Mouse (Mus musculus) left cerebral cortex, postnatal 36 days (tissue): ENCODE measurements at regions not wholly inside any gene's neighbourhood (a gene's known extent, or its start where the extent isn't known, plus 50 kb on each side); places are given as distances from the start of the nearest gene placed in this dataset.

Experiments used
- DNase-seq, 2 experiments: peaks; one replicate each; pipeline ENCODE4 v3.0.0; 2021 to 2022; ENCODE audit warnings: low spot score in 2 of 2, mixed read lengths in 1 of 2
- intact Hi-C: fragments of 180-260 bp; cut with DNase I; formaldehyde crosslinking; loops from one replicate; pipeline ENCODE4 v1.15.1; 2025

- no peak for DNase-seq
- intact Hi-C loops, result no loop called here
Observed at GRCm38 (mm10) chr11:22611102-22611869, 99.4 kb downstream of the Tmem17 start.

GRCm38 (mm10) chr11:22613500-22613899 lies 101.6 kb downstream of the Tmem17 start:
- intact Hi-C loops, result no loop called here
- no peak for DNase-seq

- intact Hi-C loops, result loop anchor here (2.0 to 5.0 kb wide), 3 partner anchors 105 to 393 kb away; partner anchors contain the start of gene Tmem17
- peak; percentile 84 to 86 for DNase-seq
Observed at GRCm38 (mm10) chr11:22617204-22617874, 105.5 kb downstream of the Tmem17 start.

GRCm38 (mm10) chr11:22620912-22621705 lies 109.2 kb downstream of the Tmem17 start:
- DNase-seq, result no peak
- intact Hi-C loops, result no loop called here

- DNase-seq, result no peak
- intact Hi-C loops, result no loop called here
Observed at GRCm38 (mm10) chr11:22621868-22622267, 110.0 kb downstream of the Tmem17 start.

GRCm38 (mm10) chr11:22622496-22622997 lies 110.7 kb downstream of the Tmem17 start:
- intact Hi-C loops, result no loop called here
- DNase-seq, result no peak

GRCm38 (mm10) chr11:22626407-22626806 lies 114.5 kb downstream of the Tmem17 start:
- DNase-seq, result no peak

GRCm38 (mm10) chr11:22628497-22628896 lies 116.6 kb downstream of the Tmem17 start:
- no peak for DNase-seq
- intact Hi-C loops, result no loop called here

More at GRCm38 (mm10) chr11:22626407-22626806, 114.5 kb downstream of the Tmem17 start:
- intact Hi-C loops, result no loop called here

GRCm38 (mm10) chr11:22628979-22629378 lies 117.1 kb downstream of the Tmem17 start:
- DNase-seq, result no peak
- intact Hi-C loops, result no loop called here

- intact Hi-C loops, result no loop called here
- DNase-seq, result no peak
Observed at GRCm38 (mm10) chr11:22629581-22629980, 117.7 kb downstream of the Tmem17 start.

GRCm38 (mm10) chr11:22629991-22630390 lies 118.1 kb downstream of the Tmem17 start:
- no peak for DNase-seq
- intact Hi-C loops, result loop anchor here (2.0 to 5.0 kb wide), 4 partner anchors 222 to 637 kb away; partner anchors contain the start of gene Zrsr1

GRCm38 (mm10) chr11:22630982-22631381 lies 119.1 kb downstream of the Tmem17 start:
- DNase-seq, result no peak
- intact Hi-C loops, result loop anchor here (2.0 to 5.0 kb wide), 4 partner anchors 221 to 636 kb away; partner anchors contain the start of gene Zrsr1

- intact Hi-C loops, result loop anchor here (2.0 to 5.0 kb wide), 4 partner anchors 221 to 636 kb away; partner anchors contain the start of gene Zrsr1
- no peak for DNase-seq
Observed at GRCm38 (mm10) chr11:22631606-22632313, 119.9 kb downstream of the Tmem17 start.

GRCm38 (mm10) chr11:22632314-22632700 lies 120.4 kb downstream of the Tmem17 start:
- DNase-seq, result no peak
- intact Hi-C loops, result loop anchor here (5.0 kb wide), 3 partner anchors 220 to 635 kb away; partner anchors contain the start of gene Zrsr1

GRCm38 (mm10) chr11:22632988-22633387 lies 121.1 kb downstream of the Tmem17 start:
- peak in 1 of 2 experiments; percentile 26 for DNase-seq
- intact Hi-C loops, result loop anchor here (5.0 kb wide), 3 partner anchors 219 to 634 kb away; partner anchors contain the start of gene Zrsr1

GRCm38 (mm10) chr11:22633961-22634360 lies 122.1 kb downstream of the Tmem17 start:
- no peak for DNase-seq
- intact Hi-C loops, result loop anchor here (5.0 kb wide), 3 partner anchors 218 to 633 kb away; partner anchors contain the start of gene Zrsr1

GRCm38 (mm10) chr11:22635021-22635420 lies 123.1 kb downstream of the Tmem17 start:
- intact Hi-C loops, result no loop called here
- no peak for DNase-seq

- DNase-seq, result no peak
- intact Hi-C loops, result no loop called here
Observed at GRCm38 (mm10) chr11:22636321-22636720, 124.4 kb downstream of the Tmem17 start.
